Mouse (Mus musculus): ENCODE data around the gene Tbc1d8. TPM values are rescaled to one million over a fixed set of nuclear protein-coding genes. Genes with fewer than 3 reads are reported as not detected.

The Tbc1d8 gene
- total and polyA plus RNA-seq, 2 experiments from 2014 or later = 6.4 to 16.7 TPM

DNA sequence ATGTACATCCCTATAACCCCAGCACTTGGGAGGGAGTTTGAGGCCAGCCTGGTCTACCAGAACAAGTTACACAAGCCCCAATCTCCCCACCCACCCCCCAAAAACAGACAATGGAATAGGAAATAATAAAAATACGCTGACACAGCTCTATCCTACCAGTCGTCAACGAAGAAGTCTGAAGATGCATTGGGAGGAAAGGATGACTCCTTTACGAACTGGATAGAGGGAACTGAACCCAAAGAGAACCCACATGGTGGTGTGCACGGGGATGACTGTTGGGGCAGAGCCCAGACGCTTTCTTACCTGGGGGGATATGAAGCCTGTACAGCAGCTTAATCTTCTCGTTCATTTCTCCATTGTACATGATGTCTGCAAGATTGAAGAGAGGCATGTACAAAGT is 102.4 kb downstream of the Tbc1d8 start:
- H3K4me3 ChIP-seq (ENCODE audit: low read depth, low read length) = no peak overlapping the region
- ATAC-seq (ENCODE audit: insufficient read depth, low read depth) (no peak), DNase-seq (ENCODE audit: low spot score) (no peak)
- H3K9me3 ChIP-seq (replicated peaks; ENCODE audit: control insufficient read depth, low read length) = no peaks in the 10 kb centered on the region
- 83% methylated on average over 7 of the region's 7 CpGs for WGBS
- no peak overlapping the region for H3K9ac ChIP-seq (replicated peaks; ENCODE audit: low read depth, low read length)
- no peaks in the 10 kb centered on the region for H3K4me1 ChIP-seq (ENCODE audit: control insufficient read depth, insufficient read depth)
- H3K36me3 ChIP-seq (replicated peaks; ENCODE audit: control insufficient read depth, insufficient read depth, low read length) = peaks cover 61% of the 10 kb centered on the region
- H3K4me2 ChIP-seq (ENCODE audit: low read depth, low read length) = no peak overlapping the region
- TF ChIP-seq CTCF (IDR thresholded peaks at IDR 0.05; ENCODE audit: low read depth) (no peak), EP300 (IDR thresholded peaks at IDR 0.05; ENCODE audit: low read depth) (no peak)
- no peak overlapping the region for H3K27ac ChIP-seq (ENCODE audit: low read depth)
- no peaks in the 10 kb centered on the region for H3K27me3 ChIP-seq (ENCODE audit: control insufficient read depth, insufficient read depth, low read length)

DNA sequence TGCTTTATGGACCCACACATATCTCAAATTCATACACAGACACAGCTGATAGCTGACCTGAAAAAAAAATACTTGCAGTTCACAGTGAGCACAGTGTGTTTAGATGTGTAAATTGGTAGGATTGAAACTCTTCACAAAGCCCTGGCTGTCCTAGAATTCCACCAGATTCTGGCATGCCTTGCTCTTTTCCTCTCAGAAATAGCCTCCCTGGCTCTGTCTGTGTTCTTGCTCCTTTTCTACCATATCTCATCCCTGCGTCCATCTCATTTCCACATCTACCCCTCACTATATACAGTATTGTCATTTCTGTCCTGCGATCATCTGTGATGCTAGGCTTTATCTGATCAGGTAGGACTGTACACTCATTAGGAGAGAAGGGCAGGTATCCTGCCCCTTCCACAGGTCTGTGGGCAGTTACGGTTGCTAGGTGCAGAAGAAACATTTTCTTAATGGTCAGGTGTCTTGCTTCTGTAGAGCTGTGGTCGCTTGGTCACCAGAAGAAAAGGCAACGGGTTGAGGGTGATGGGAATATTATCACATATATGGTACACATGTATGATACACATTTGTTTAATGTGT is 104.2 kb downstream of the Tbc1d8 start:
- Histone ChIP-seq H3K27me3 (ENCODE audit: control insufficient read depth, insufficient read depth, low read length) (no peaks in the 10 kb centered on the region), H3K36me3 (replicated peaks; ENCODE audit: control insufficient read depth, insufficient read depth, low read length) (peaks cover 69% of the 10 kb centered on the region), H3K9me3 (replicated peaks; ENCODE audit: control insufficient read depth, low read length) (no peaks in the 10 kb centered on the region), H3K4me2 (ENCODE audit: low read depth, low read length) (no peak overlapping the region), H3K4me1 (ENCODE audit: control insufficient read depth, insufficient read depth) (0 out of 2 replicates have a peak, but pooled peaks cover 3% of the 10 kb centered on the region), H3K27ac (ENCODE audit: low read depth) (no peak overlapping the region), H3K4me3 (ENCODE audit: low read depth, low read length) (no peak overlapping the region), H3K9ac (replicated peaks; ENCODE audit: low read depth, low read length) (no peak overlapping the region)
- TF ChIP-seq CTCF (IDR thresholded peaks at IDR 0.05; ENCODE audit: low read depth) (no peak), EP300 (IDR thresholded peaks at IDR 0.05; ENCODE audit: low read depth) (no peak)
- no peak for ATAC-seq (ENCODE audit: insufficient read depth, low read depth)
- no peak for DNase-seq (ENCODE audit: low spot score)
- WGBS = 82% methylated on average over 5 of the region's 5 CpGs

DNA sequence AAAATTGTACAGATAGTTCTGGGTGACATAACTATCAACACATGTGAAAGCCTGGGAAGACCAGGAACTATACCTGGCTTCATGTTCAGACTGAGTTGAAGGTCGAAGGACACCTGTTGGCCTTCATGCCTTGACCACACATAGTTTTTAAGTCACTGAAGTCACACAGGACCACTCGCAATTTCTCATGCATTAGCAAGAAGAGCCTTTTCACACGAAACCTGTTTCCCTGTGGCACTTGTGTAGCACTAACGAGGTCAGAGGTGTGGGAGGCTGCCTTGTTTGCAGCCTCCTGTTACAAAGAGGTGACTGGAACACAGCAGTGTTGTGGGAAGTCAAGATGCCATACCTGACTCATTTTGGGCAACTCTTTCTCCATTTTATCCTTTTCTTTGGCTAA is 105.2 kb downstream of the Tbc1d8 start:
- no peaks in the 10 kb centered on the region for H3K27me3 ChIP-seq (ENCODE audit: control insufficient read depth, insufficient read depth, low read length)
- peaks cover 71% of the 10 kb centered on the region for H3K36me3 ChIP-seq (replicated peaks; ENCODE audit: control insufficient read depth, insufficient read depth, low read length)
- TF ChIP-seq CTCF (IDR thresholded peaks at IDR 0.05; ENCODE audit: low read depth) = no peak
- TF ChIP-seq EP300 (IDR thresholded peaks at IDR 0.05; ENCODE audit: low read depth) = no peak
- H3K4me1 ChIP-seq (ENCODE audit: control insufficient read depth, insufficient read depth) = 0 out of 2 replicates have a peak, but pooled peaks cover 7% of the 10 kb centered on the region
- H3K4me3 ChIP-seq (ENCODE audit: low read depth, low read length) = no peak overlapping the region
- no peak for ATAC-seq (ENCODE audit: insufficient read depth, low read depth)
- no peak overlapping the region for H3K4me2 ChIP-seq (ENCODE audit: low read depth, low read length)
- no peak overlapping the region for H3K27ac ChIP-seq (ENCODE audit: low read depth)
- DNase-seq (ENCODE audit: low spot score) = no peak
- WGBS = 72% methylated on average over 4 of the region's 4 CpGs
- H3K9ac ChIP-seq (replicated peaks; ENCODE audit: low read depth, low read length) = no peak overlapping the region
- no peaks in the 10 kb centered on the region for H3K9me3 ChIP-seq (replicated peaks; ENCODE audit: control insufficient read depth, low read length)

DNA sequence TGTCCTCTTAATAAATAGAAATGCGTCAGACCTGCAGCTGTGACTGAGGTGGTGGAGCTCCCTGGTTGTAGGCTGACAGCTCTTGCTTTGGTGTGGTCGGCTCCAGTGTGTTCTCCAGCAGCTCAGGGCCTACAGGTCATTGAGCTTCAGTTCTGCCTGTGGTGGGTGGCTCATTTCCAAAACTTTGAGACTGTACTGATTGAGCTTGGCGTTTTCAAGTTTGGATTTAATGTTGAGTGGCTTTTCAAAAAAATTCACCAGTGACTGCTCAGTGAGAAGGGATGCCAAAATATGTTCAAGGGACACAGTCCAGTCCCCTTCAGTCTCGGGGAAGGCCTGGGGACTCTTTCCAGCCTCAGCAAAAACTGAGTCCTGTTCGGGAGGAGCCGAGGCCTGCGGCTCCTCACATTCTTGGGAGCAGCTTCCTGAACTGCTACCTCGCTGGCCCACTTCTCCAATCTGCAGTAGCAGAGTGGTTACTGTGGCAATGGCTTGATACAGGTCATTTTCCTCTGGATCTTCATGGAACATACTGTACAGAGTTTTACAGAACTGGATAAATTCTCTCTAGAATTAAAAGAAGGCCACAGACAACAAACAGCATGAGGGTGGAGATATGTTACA is 106.2 kb downstream of the Tbc1d8 start:
- Histone ChIP-seq H3K4me1 (ENCODE audit: control insufficient read depth, insufficient read depth) (0 out of 2 replicates have a peak, but pooled peaks cover 7% of the 10 kb centered on the region), H3K9ac (replicated peaks; ENCODE audit: low read depth, low read length) (no peak overlapping the region), H3K9me3 (replicated peaks; ENCODE audit: control insufficient read depth, low read length) (no peaks in the 10 kb centered on the region), H3K4me2 (ENCODE audit: low read depth, low read length) (no peak overlapping the region), H3K4me3 (ENCODE audit: low read depth, low read length) (no peak overlapping the region), H3K27ac (ENCODE audit: low read depth) (no peak overlapping the region), H3K36me3 (replicated peaks; ENCODE audit: control insufficient read depth, insufficient read depth, low read length) (peaks cover 71% of the 10 kb centered on the region), H3K27me3 (ENCODE audit: control insufficient read depth, insufficient read depth, low read length) (no peaks in the 10 kb centered on the region)
- TF ChIP-seq CTCF (IDR thresholded peaks at IDR 0.05; ENCODE audit: low read depth) (no peak), EP300 (IDR thresholded peaks at IDR 0.05; ENCODE audit: low read depth) (no peak)
- WGBS = 67% methylated on average over 8 of the region's 8 CpGs
- DNase-seq (ENCODE audit: low spot score) = no peak
- no peak for ATAC-seq (ENCODE audit: insufficient read depth, low read depth)

DNA sequence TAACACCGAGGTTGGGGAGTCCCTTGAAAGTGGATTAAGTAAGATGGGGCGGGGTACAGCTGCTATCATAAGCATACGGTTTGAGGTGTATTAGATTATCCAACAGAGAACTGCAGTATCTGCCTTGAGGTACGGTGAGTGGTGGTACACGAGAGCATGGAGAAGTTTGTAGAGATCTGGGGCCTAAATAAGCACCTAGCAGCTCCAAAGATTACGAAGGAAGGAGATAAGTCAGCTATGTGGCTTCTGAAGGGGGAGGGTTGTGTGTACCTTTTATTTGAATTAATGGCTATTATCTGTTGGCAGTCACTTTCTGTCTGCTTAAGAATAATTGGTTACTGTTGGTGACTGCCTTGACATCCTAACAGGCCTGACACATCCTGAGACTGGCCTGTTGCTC is 108.1 kb downstream of the Tbc1d8 start:
- H3K9ac ChIP-seq (replicated peaks; ENCODE audit: low read depth, low read length) = no peak overlapping the region
- ATAC-seq (ENCODE audit: insufficient read depth, low read depth) (no peak), DNase-seq (ENCODE audit: low spot score) (no peak)
- H3K27ac ChIP-seq (ENCODE audit: low read depth) = no peak overlapping the region
- no peaks in the 10 kb centered on the region for H3K27me3 ChIP-seq (ENCODE audit: control insufficient read depth, insufficient read depth, low read length)
- H3K36me3 ChIP-seq (replicated peaks; ENCODE audit: control insufficient read depth, insufficient read depth, low read length) = peaks cover 59% of the 10 kb centered on the region
- no peak overlapping the region for H3K4me3 ChIP-seq (ENCODE audit: low read depth, low read length)
- WGBS = 72% methylated on average over 6 of the region's 6 CpGs
- no peaks in the 10 kb centered on the region for H3K9me3 ChIP-seq (replicated peaks; ENCODE audit: control insufficient read depth, low read length)
- H3K4me2 ChIP-seq (ENCODE audit: low read depth, low read length) = no peak overlapping the region
- H3K4me1 ChIP-seq (ENCODE audit: control insufficient read depth, insufficient read depth) = peaks cover 12% of the 10 kb centered on the region; the same call in 1 of the 2 replicates
- TF ChIP-seq EP300 (IDR thresholded peaks at IDR 0.05; ENCODE audit: low read depth) = no peak
- TF ChIP-seq CTCF (IDR thresholded peaks at IDR 0.05; ENCODE audit: low read depth) = no peak
